Mouse (Mus musculus): ENCODE measurements around the gene Gm17359. TPM values are rescaled to one million over a fixed set of nuclear protein-coding genes. Genes with fewer than 3 reads are reported as not detected.
"Not testable (repeated sequence)": the region's sequence is repeated elsewhere in the genome, so short reads cannot be mapped to it uniquely, and the experiment has no call there.

Gene Gm17359
- polyA plus RNA-seq, 1 experiment from 2014 or later: not detected

GRCm38 (mm10) chr3:79446648-79447047 is 110.2 kb downstream of the Gm17359 start:
- not testable (repeated sequence) for H3K27me3 ChIP-seq (replicated peaks); ATAC-seq (ENCODE audit: insufficient number of reproducible peaks, low FRiP score); H3K4me2 ChIP-seq; H3K4me1 ChIP-seq (replicated peaks); H3K36me3 ChIP-seq; H3K9me3 ChIP-seq (replicated peaks); H3K27ac ChIP-seq (ENCODE audit: poor library complexity, severe bottlenecking); H3K9ac ChIP-seq; H3K4me3 ChIP-seq
- 63% methylated on average over 3 of the region's 3 CpGs for WGBS

DNA sequence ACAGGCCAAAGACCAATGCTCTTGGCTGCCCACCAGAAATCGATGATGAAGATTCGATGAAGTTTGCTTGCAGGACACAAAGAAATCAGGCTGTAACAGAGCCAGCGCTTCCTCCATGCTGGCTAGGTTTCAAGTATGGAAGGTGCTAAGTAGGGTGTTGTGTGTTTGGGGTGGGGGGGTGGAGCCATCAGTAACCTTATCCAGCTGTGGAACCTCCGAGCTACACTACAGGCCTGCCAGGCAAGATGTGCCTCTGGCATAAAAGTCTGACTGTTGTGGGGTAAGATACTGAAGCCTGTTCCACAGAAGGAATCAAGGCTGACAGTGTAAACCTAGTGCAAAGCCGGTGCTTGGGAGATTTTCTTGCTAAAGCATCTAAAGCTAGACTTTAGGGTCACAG is 112.0 kb downstream of the Gm17359 start:
- peaks cover 4% of the 10 kb centered on the region; the same call in 1 of the 2 replicates for H3K9me3 ChIP-seq (replicated peaks)
- H3K36me3 ChIP-seq: no peaks in the 10 kb centered on the region
- H3K4me2 ChIP-seq: no peak overlapping the region
- H3K9ac ChIP-seq: no peak overlapping the region
- H3K27ac ChIP-seq (ENCODE audit: poor library complexity, severe bottlenecking): no peak overlapping the region
- H3K27me3 ChIP-seq (replicated peaks): no peaks in the 10 kb centered on the region
- H3K4me3 ChIP-seq: no peak overlapping the region
- 75% methylated on average over 5 of the region's 5 CpGs for WGBS
- ATAC-seq (ENCODE audit: insufficient number of reproducible peaks, low FRiP score): no peak
- H3K4me1 ChIP-seq (replicated peaks): no peaks in the 10 kb centered on the region

GRCm38 (mm10) chr3:79449361-79449760 is 112.9 kb downstream of the Gm17359 start:
- H3K27ac ChIP-seq (ENCODE audit: poor library complexity, severe bottlenecking): no peak overlapping the region
- WGBS: 80% methylated on average over 7 of the region's 7 CpGs
- H3K4me1 ChIP-seq (replicated peaks): no peaks in the 10 kb centered on the region
- H3K9me3 ChIP-seq (replicated peaks): no peaks in the 10 kb centered on the region
- no peak overlapping the region for H3K9ac ChIP-seq
- H3K4me3 ChIP-seq: no peak overlapping the region
- ATAC-seq (ENCODE audit: insufficient number of reproducible peaks, low FRiP score): no peak
- no peaks in the 10 kb centered on the region for H3K27me3 ChIP-seq (replicated peaks)
- H3K4me2 ChIP-seq: no peak overlapping the region
- no peaks in the 10 kb centered on the region for H3K36me3 ChIP-seq

- 81% methylated on average over 14 of the region's 14 CpGs for WGBS
- H3K4me2 ChIP-seq: no peak overlapping the region
- no peak overlapping the region for H3K4me3 ChIP-seq
- no peak overlapping the region for H3K9ac ChIP-seq
- no peaks in the 10 kb centered on the region for H3K9me3 ChIP-seq (replicated peaks)
- no peaks in the 10 kb centered on the region for H3K27me3 ChIP-seq (replicated peaks)
- no peak overlapping the region for H3K27ac ChIP-seq (ENCODE audit: poor library complexity, severe bottlenecking)
- no peaks in the 10 kb centered on the region for H3K4me1 ChIP-seq (replicated peaks)
- ATAC-seq (ENCODE audit: insufficient number of reproducible peaks, low FRiP score): no peak
- H3K36me3 ChIP-seq: peaks cover 5% of the 10 kb centered on the region
These were observed 116.3 kb downstream of the Gm17359 start for GRCm38 (mm10) chr3:79452696-79453263.

- H3K27ac ChIP-seq (ENCODE audit: poor library complexity, severe bottlenecking): no peak overlapping the region
- H3K36me3 ChIP-seq: peaks cover 24% of the 10 kb centered on the region
- ATAC-seq (ENCODE audit: insufficient number of reproducible peaks, low FRiP score): no peak
- WGBS: 79% methylated on average over 11 of the region's 11 CpGs
- H3K4me3 ChIP-seq: no peak overlapping the region
- H3K27me3 ChIP-seq (replicated peaks): no peaks in the 10 kb centered on the region
- no peaks in the 10 kb centered on the region for H3K9me3 ChIP-seq (replicated peaks)
- no peak overlapping the region for H3K9ac ChIP-seq
- no peaks in the 10 kb centered on the region; the same call in 1 of the 2 replicates for H3K4me1 ChIP-seq (replicated peaks)
- no peak overlapping the region for H3K4me2 ChIP-seq
These were observed 119.3 kb downstream of the Gm17359 start for GRCm38 (mm10) chr3:79455761-79456160.

DNA sequence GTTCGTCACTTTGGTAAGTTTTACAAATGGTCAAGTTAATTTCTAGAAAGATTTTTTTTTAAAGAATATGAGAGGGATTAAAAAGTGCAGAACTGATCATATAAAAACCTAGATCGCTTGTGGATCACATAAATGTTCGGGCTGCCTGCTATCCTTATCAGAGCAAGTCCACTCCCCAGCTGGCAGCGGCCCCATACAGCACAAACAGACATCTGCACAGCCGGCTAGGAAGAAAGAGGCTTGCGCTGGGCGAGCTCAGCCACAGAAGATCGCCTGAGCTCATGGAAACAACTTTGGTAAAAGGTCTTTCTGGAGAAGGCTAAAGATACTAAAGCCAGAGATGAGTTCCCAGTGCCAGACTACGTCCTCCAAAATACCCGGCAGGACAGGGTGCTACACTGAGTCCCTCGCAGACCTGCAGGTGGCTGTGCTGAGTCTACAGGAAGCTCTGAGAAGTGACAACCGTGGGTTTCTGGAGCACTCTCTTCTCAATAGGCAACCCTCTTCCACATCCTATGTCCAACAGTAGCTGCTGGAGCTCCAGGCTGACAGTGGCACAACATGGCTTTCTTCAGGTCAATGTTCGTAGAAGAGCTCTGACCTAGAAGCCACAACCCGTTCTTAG is 122.3 kb downstream of the Gm17359 start:
- no peaks in the 10 kb centered on the region; the same call in 1 of the 2 replicates for H3K4me1 ChIP-seq (replicated peaks)
- H3K36me3 ChIP-seq: peaks cover 38% of the 10 kb centered on the region
- no peaks in the 10 kb centered on the region for H3K9me3 ChIP-seq (replicated peaks)
- 77% methylated on average over 14 of the region's 14 CpGs for WGBS
- H3K27ac ChIP-seq (ENCODE audit: poor library complexity, severe bottlenecking): no peak overlapping the region
- ATAC-seq (ENCODE audit: insufficient number of reproducible peaks, low FRiP score): no peak
- H3K9ac ChIP-seq: no peak overlapping the region
- no peak overlapping the region for H3K4me3 ChIP-seq
- no peaks in the 10 kb centered on the region for H3K27me3 ChIP-seq (replicated peaks)
- no peak overlapping the region for H3K4me2 ChIP-seq

DNA sequence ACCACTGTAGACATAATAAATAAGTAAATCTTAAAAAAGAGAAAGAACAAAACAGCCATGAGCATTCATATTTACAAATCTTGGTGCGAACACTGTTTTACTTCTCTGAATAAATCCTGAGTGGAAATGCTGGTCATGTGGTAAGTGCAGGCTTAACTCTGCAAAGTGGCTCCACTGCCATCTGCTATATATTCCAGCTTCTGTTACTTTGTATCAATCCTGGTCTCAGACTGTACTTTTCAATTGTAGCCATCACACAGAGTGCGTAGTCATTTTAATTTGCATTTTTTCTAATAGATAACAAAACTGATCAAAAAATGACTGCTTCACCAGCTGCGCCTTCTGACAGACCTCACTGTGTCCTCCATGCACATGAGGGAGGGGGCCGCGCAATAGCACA is 133.0 kb downstream of the Gm17359 start:
- peaks cover 9% of the 10 kb centered on the region; the same call in 1 of the 2 replicates for H3K9me3 ChIP-seq (replicated peaks)
- ATAC-seq (ENCODE audit: insufficient number of reproducible peaks, low FRiP score): no peak
- H3K36me3 ChIP-seq: peaks cover 26% of the 10 kb centered on the region
- no peak overlapping the region for H3K9ac ChIP-seq
- no peaks in the 10 kb centered on the region for H3K27me3 ChIP-seq (replicated peaks)
- 95% methylated on average over 5 of the region's 5 CpGs for WGBS
- peaks cover 14% of the 10 kb centered on the region; the same call in 1 of the 2 replicates for H3K4me1 ChIP-seq (replicated peaks)
- H3K4me3 ChIP-seq: no peak overlapping the region
- H3K4me2 ChIP-seq: no peak overlapping the region
- no peak overlapping the region for H3K27ac ChIP-seq (ENCODE audit: poor library complexity, severe bottlenecking)

GRCm38 (mm10) chr3:79472362-79472761 is 135.9 kb downstream of the Gm17359 start:
- Histone ChIP-seq H3K9me3 (replicated peaks) (peaks cover 4% of the 10 kb centered on the region; the same call in 1 of the 2 replicates), H3K4me1 (replicated peaks) (peaks cover 29% of the 10 kb centered on the region), H3K4me3 (no peak overlapping the region), H3K27ac (ENCODE audit: poor library complexity, severe bottlenecking) (no peak overlapping the region), H3K9ac (no peak overlapping the region), H3K4me2 (no peak overlapping the region), H3K27me3 (replicated peaks) (no peaks in the 10 kb centered on the region), H3K36me3 (peaks cover 30% of the 10 kb centered on the region)
- no peak for ATAC-seq (ENCODE audit: insufficient number of reproducible peaks, low FRiP score)
- 85% methylated on average over 5 of the region's 5 CpGs for WGBS

DNA sequence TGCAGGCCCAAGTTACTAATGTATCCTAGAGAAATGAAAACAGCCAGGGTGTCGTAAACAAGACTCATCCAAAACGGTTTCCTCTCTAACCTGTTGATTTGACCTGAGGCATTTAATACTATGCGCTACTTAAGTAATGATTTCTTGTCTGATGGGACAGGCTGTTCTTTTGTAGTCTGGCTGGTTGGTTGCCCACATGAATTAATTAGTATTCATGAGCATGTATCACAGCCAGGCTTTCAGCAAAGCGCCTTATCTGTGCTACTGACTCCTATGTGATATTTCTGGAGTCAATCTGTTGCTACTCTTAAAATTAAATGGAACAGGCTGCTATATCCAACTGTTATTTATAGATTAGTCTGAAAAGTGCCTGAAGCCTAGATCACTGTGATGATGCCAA is 138.4 kb downstream of the Gm17359 start:
- Histone ChIP-seq H3K4me3 (no peak overlapping the region), H3K36me3 (peaks cover 36% of the 10 kb centered on the region), H3K9ac (no peak overlapping the region), H3K27ac (ENCODE audit: poor library complexity, severe bottlenecking) (peak overlapping the region; percentile 33; the same call in 1 of the 2 replicates), H3K9me3 (replicated peaks) (no peaks in the 10 kb centered on the region), H3K4me1 (replicated peaks) (peaks cover 26% of the 10 kb centered on the region), H3K4me2 (no peak overlapping the region), H3K27me3 (replicated peaks) (no peaks in the 10 kb centered on the region)
- 85% methylated on average over 4 of the region's 4 CpGs for WGBS
- no peak for ATAC-seq (ENCODE audit: insufficient number of reproducible peaks, low FRiP score)

- H3K36me3 ChIP-seq: peaks cover 47% of the 10 kb centered on the region
- 82% methylated on average over 2 of the region's 2 CpGs for WGBS
- no peaks in the 10 kb centered on the region for H3K27me3 ChIP-seq (replicated peaks)
- ATAC-seq (ENCODE audit: insufficient number of reproducible peaks, low FRiP score): no peak
- H3K9me3 ChIP-seq (replicated peaks): no peaks in the 10 kb centered on the region
- H3K27ac ChIP-seq (ENCODE audit: poor library complexity, severe bottlenecking): 0 out of 2 replicates have a peak overlapping the region, but pooled peaks have one; percentile 33
- H3K4me2 ChIP-seq: no peak overlapping the region
- H3K4me1 ChIP-seq (replicated peaks): peaks cover 26% of the 10 kb centered on the region
- no peak overlapping the region for H3K4me3 ChIP-seq
- no peak overlapping the region for H3K9ac ChIP-seq
These were observed 139.5 kb downstream of the Gm17359 start for GRCm38 (mm10) chr3:79475980-79476379.

GRCm38 (mm10) chr3:79478400-79478799 is 141.9 kb downstream of the Gm17359 start:
- peaks cover 52% of the 10 kb centered on the region for H3K36me3 ChIP-seq
- no peak overlapping the region for H3K27ac ChIP-seq (ENCODE audit: poor library complexity, severe bottlenecking)
- no peak overlapping the region for H3K9ac ChIP-seq
- H3K4me2 ChIP-seq: no peak overlapping the region
- no peak for ATAC-seq (ENCODE audit: insufficient number of reproducible peaks, low FRiP score)
- H3K27me3 ChIP-seq (replicated peaks): no peaks in the 10 kb centered on the region
- peaks cover 4% of the 10 kb centered on the region; the same call in 1 of the 2 replicates for H3K9me3 ChIP-seq (replicated peaks)
- peaks cover 22% of the 10 kb centered on the region for H3K4me1 ChIP-seq (replicated peaks)
- 75% methylated on average over 8 of the region's 8 CpGs for WGBS
- no peak overlapping the region for H3K4me3 ChIP-seq
